Mouse (Mus musculus): ENCODE results near the gene Arf3. TPM values are rescaled to one million over a fixed set of nuclear protein-coding genes. Genes with fewer than 3 reads are reported as not detected.
"Not testable (repeated sequence)": the region's sequence is repeated elsewhere in the genome, so short reads cannot be mapped to it uniquely, and the experiment has no call there.

Gene Arf3
- polyA plus RNA-seq, 1 experiment from 2014 or later: 37.1 TPM

DNA sequence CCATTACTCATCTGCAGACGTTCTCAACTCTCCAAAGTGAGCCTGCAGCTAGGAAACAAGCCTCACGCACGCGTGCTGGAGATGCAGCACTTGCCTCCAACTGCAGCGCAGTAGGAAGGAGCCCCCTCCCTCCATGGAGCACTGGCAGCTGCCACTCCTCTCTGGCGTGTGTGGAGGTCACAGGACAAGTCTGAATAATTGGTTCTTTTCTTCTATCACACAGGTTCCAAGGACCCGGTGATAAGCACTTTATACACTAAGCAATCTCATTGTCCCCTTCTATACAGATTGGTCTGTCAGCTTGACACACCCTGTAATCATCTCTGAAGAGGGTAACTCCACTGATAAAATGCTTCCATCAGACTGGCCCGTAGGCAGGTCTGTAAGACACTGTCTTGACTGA is 10.0 kb downstream of the Arf3 start:
- Histone ChIP-seq H3K9me3 (ENCODE audit: control insufficient read depth, low read length) (no peaks in the 10 kb centered on the region), H3K27me3 (replicated peaks; ENCODE audit: control insufficient read depth, insufficient read depth, low read length) (no peaks in the 10 kb centered on the region), H3K4me1 (replicated peaks; ENCODE audit: control insufficient read depth, insufficient read depth, low read length) (no peaks in the 10 kb centered on the region; the same call in 1 of the 2 replicates), H3K27ac (ENCODE audit: low read depth) (no peak overlapping the region), H3K9ac (ENCODE audit: low read length) (no peak overlapping the region), H3K4me3 (ENCODE audit: low read depth, low read length) (no peak overlapping the region), H3K4me2 (ENCODE audit: low read length) (no peak overlapping the region), H3K36me3 (ENCODE audit: control insufficient read depth, insufficient read depth, low read length) (peaks cover 7% of the 10 kb centered on the region; the same call in 1 of the 2 replicates)
- ATAC-seq (replicated peaks; ENCODE audit: low FRiP score, low TSS enrichment, low read depth) (0 out of 2 replicates have a peak, but pooled peaks have one; percentile 36), DNase-seq (ENCODE audit: low spot score) (no peak)
- 62% methylated on average over 8 of the region's 8 CpGs for WGBS

DNA sequence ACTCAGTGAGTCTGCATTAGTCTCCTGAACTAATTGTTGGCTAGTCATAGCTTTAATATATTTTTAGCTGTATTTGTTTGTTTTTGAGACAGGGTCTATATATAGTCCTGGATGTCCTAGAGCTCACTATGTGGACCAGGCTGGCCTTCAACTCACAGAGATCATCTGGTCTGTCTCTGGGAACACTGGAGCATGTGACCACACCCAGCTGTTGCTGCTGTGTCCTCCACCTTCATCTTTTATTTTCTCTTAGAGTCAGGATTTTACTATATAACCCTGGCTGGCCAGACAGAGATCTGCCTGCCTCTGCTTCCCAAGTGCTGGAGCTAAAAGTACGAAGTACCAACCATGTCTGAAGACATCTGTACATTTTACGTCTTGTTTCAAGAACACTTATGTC is 13.9 kb downstream of the Arf3 start:
- H3K9ac ChIP-seq (ENCODE audit: low read length): no peak overlapping the region
- no peak for DNase-seq (ENCODE audit: low spot score)
- H3K27ac ChIP-seq (ENCODE audit: low read depth): no peak overlapping the region
- no peak overlapping the region for H3K4me3 ChIP-seq (ENCODE audit: low read depth, low read length)
- no peaks in the 10 kb centered on the region for H3K9me3 ChIP-seq (ENCODE audit: control insufficient read depth, low read length)
- ATAC-seq (replicated peaks; ENCODE audit: low FRiP score, low TSS enrichment, low read depth): no peak
- 92% methylated on average over 2 of the region's 2 CpGs for WGBS
- H3K4me1 ChIP-seq (replicated peaks; ENCODE audit: control insufficient read depth, insufficient read depth, low read length): no peaks in the 10 kb centered on the region; the same call in 1 of the 2 replicates
- H3K4me2 ChIP-seq (ENCODE audit: low read length): no peak overlapping the region
- no peaks in the 10 kb centered on the region for H3K27me3 ChIP-seq (replicated peaks; ENCODE audit: control insufficient read depth, insufficient read depth, low read length)
- H3K36me3 ChIP-seq (ENCODE audit: control insufficient read depth, insufficient read depth, low read length): no peaks in the 10 kb centered on the region

DNA sequence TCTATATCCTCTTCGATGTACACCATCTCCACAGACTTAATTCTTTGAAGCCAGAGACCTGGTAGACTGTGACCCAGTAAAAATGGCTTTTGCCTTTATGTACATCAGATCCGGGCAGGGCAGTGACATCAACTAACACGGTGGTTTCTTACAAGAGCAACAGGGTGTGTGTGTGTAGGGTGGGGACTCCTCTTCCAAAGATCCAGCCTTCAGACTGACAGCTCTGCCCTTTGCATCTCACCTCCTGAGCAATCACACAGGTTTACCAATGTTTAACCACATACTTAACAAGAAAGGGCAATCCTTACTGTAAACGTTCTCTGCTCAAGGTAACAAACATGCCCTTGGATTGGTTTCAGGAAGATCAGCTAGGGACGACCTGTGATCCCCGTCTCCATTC is 15.7 kb downstream of the Arf3 start:
- H3K27ac ChIP-seq (ENCODE audit: low read depth): no peak overlapping the region
- H3K36me3 ChIP-seq (ENCODE audit: control insufficient read depth, insufficient read depth, low read length): peaks cover 4% of the 10 kb centered on the region; the same call in 1 of the 2 replicates
- 71% methylated on average over 6 of the region's 6 CpGs for WGBS
- no peak overlapping the region for H3K9ac ChIP-seq (ENCODE audit: low read length)
- H3K4me2 ChIP-seq (ENCODE audit: low read length): no peak overlapping the region
- no peaks in the 10 kb centered on the region; the same call in 1 of the 2 replicates for H3K4me1 ChIP-seq (replicated peaks; ENCODE audit: control insufficient read depth, insufficient read depth, low read length)
- ATAC-seq (replicated peaks; ENCODE audit: low FRiP score, low TSS enrichment, low read depth) (no peak), DNase-seq (ENCODE audit: low spot score) (no peak)
- no peak overlapping the region for H3K4me3 ChIP-seq (ENCODE audit: low read depth, low read length)
- no peaks in the 10 kb centered on the region for H3K27me3 ChIP-seq (replicated peaks; ENCODE audit: control insufficient read depth, insufficient read depth, low read length)
- H3K9me3 ChIP-seq (ENCODE audit: control insufficient read depth, low read length): no peaks in the 10 kb centered on the region

DNA sequence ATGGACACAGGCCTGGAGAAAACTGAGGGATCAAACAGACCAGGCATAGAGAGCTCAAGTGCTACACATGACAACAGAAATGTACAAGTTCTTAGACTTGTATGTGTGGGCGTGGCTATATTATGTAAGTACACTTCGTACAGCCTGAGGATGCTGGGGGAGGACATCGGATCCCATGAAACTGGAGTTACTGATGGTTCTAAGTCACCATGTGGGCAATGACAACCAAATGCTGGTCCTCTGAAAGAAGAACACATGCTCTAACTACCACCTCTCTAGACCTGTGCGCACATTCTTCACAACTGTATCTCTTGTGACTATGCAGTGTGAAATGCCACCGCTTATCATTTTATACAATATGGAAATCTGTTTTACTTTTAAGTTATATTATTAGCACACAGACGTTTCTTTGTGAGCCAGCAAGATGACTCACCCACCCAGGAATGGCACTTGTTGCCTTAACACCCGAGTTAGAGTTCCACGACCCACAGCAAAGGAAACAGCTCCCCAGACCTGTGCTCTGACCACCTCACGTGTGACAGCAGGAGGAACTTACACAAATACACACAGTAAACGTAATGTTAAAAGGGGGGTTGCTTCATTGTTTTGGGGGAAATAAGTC is 16.6 kb downstream of the Arf3 start:
- DNase-seq (ENCODE audit: low spot score): no peak
- Histone ChIP-seq H3K9me3 (ENCODE audit: control insufficient read depth, low read length) (no peaks in the 10 kb centered on the region), H3K4me1 (replicated peaks; ENCODE audit: control insufficient read depth, insufficient read depth, low read length) (no peaks in the 10 kb centered on the region; the same call in 1 of the 2 replicates), H3K27ac (ENCODE audit: low read depth) (no peak overlapping the region), H3K4me3 (ENCODE audit: low read depth, low read length) (no peak overlapping the region), H3K4me2 (ENCODE audit: low read length) (no peak overlapping the region), H3K27me3 (replicated peaks; ENCODE audit: control insufficient read depth, insufficient read depth, low read length) (no peaks in the 10 kb centered on the region), H3K36me3 (ENCODE audit: control insufficient read depth, insufficient read depth, low read length) (peaks cover 12% of the 10 kb centered on the region), H3K9ac (ENCODE audit: low read length) (no peak overlapping the region)
- 78% methylated on average over 10 of the region's 10 CpGs for WGBS
- no peak for ATAC-seq (replicated peaks; ENCODE audit: low FRiP score, low TSS enrichment, low read depth)

DNA sequence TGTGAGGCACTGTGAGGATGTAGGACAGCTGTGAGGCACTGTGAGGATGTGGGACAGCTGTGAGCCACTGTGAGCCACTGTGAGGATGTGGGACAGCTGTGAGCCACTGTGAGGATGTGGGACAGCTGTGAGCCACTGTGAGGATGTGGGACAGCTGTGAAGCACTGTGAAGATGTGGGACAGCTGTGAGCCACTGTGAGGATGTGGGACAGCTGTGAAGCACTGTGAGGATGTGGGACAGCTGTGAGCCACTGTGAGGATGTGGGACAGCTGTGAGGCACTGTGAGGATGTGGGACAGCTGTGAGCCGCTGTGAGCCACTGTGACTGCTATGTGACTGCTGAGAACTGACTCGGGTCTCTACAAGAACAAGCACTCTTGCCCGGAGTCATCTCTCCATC is 19.2 kb downstream of the Arf3 start:
- H3K36me3 ChIP-seq (ENCODE audit: control insufficient read depth, insufficient read depth, low read length): peaks cover 37% of the 10 kb centered on the region
- not testable (repeated sequence) for H3K4me2 ChIP-seq (ENCODE audit: low read length); H3K4me3 ChIP-seq (ENCODE audit: low read depth, low read length); H3K27ac ChIP-seq (ENCODE audit: low read depth); H3K4me1 ChIP-seq (replicated peaks; ENCODE audit: control insufficient read depth, insufficient read depth, low read length); H3K27me3 ChIP-seq (replicated peaks; ENCODE audit: control insufficient read depth, insufficient read depth, low read length); ATAC-seq (replicated peaks; ENCODE audit: low FRiP score, low TSS enrichment, low read depth); DNase-seq (ENCODE audit: low spot score); H3K9ac ChIP-seq (ENCODE audit: low read length); H3K9me3 ChIP-seq (ENCODE audit: control insufficient read depth, low read length)
- WGBS: 84% methylated on average over 3 of the region's 3 CpGs

DNA sequence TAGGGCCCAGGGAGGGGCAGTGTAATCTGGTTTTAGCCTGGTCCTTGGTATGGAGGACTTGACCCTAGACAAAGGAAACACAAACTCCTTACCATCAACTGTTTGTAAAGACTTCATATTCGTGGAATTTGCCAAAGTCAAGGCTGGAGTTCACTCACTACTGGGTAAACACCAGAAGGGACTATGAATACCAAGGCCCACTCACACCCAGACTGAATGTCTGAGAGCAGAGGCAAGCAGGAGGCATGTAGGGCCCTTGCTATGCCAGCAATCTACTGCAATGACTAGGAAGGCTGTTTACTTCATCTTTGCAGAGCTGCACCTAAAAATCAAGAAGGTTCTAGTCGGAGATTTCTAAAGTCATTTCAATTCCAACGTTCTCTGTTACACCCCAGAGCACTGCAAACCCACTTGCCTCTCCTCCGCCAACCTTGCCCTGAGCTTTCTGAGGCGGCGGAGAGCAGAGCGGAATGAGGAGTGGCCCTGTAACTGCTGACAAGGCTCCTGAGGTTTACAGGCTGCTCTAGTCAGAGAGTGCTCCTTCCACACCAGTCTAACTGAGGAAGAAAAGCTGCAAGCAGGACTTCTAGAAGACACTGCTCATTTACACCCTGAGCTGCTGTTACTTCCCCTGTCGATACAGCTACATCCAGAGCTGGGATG is 20.1 kb downstream of the Arf3 start:
- Histone ChIP-seq H3K9ac (ENCODE audit: low read length) (no peak overlapping the region), H3K4me1 (replicated peaks; ENCODE audit: control insufficient read depth, insufficient read depth, low read length) (no peaks in the 10 kb centered on the region), H3K36me3 (ENCODE audit: control insufficient read depth, insufficient read depth, low read length) (peaks cover 42% of the 10 kb centered on the region), H3K4me3 (ENCODE audit: low read depth, low read length) (no peak overlapping the region), H3K27me3 (replicated peaks; ENCODE audit: control insufficient read depth, insufficient read depth, low read length) (no peaks in the 10 kb centered on the region), H3K9me3 (ENCODE audit: control insufficient read depth, low read length) (no peaks in the 10 kb centered on the region), H3K4me2 (ENCODE audit: low read length) (no peak overlapping the region), H3K27ac (ENCODE audit: low read depth) (no peak overlapping the region)
- no peak for ATAC-seq (replicated peaks; ENCODE audit: low FRiP score, low TSS enrichment, low read depth)
- no peak for DNase-seq (ENCODE audit: low spot score)
- WGBS: 80% methylated on average over 8 of the region's 8 CpGs

DNA sequence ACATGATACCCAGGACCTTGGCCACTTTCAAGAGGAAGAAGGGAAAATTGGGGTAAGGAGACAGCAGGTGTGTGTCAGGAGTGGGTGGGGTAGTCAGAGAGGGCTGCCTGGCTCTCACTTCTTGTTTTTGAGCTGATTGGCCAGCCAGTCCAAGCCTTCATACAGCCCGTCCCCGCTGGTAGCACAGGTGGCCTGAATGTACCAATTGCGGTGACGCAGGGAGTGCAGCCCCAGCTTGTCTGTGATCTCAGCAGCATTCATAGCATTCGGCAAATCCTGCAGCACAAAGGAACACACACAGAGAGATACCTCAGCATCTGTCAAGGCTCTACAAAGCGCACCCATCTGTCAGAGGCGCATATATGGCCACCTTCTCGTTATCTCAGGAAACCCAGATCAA is 22.8 kb downstream of the Arf3 start:
- Histone ChIP-seq H3K4me1 (replicated peaks; ENCODE audit: control insufficient read depth, insufficient read depth, low read length) (no peaks in the 10 kb centered on the region), H3K27ac (ENCODE audit: low read depth) (no peak overlapping the region), H3K36me3 (ENCODE audit: control insufficient read depth, insufficient read depth, low read length) (peaks cover 63% of the 10 kb centered on the region), H3K27me3 (replicated peaks; ENCODE audit: control insufficient read depth, insufficient read depth, low read length) (no peaks in the 10 kb centered on the region), H3K4me2 (ENCODE audit: low read length) (no peak overlapping the region), H3K4me3 (ENCODE audit: low read depth, low read length) (no peak overlapping the region), H3K9me3 (ENCODE audit: control insufficient read depth, low read length) (no peaks in the 10 kb centered on the region), H3K9ac (ENCODE audit: low read length) (no peak overlapping the region)
- ATAC-seq (replicated peaks; ENCODE audit: low FRiP score, low TSS enrichment, low read depth) (no peak), DNase-seq (ENCODE audit: low spot score) (no peak)
- WGBS: 84% methylated on average over 8 of the region's 8 CpGs

DNA sequence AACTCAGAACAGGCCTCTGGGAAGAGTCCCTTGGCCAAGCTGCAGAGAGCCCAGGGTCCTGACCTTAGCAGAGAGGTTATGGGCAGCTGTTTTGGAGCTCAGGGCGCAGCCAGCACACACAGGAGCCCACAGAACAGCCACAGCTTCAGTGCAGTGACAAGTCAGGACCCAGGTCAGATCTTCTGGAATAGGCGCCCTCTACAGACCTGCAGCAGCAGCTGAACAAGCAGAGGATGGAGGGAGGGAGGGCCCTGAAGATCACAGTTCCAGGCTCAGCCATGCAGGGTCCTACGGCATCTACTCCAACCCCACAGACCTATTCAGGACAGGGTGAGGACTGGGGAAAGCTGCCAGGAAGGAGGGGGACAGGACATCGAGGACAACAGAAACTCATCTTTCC is 24.2 kb downstream of the Arf3 start:
- Histone ChIP-seq H3K27ac (ENCODE audit: low read depth) (no peak overlapping the region), H3K4me2 (ENCODE audit: low read length) (no peak overlapping the region), H3K4me3 (ENCODE audit: low read depth, low read length) (no peak overlapping the region), H3K4me1 (replicated peaks; ENCODE audit: control insufficient read depth, insufficient read depth, low read length) (0 out of 2 replicates have a peak, but pooled peaks cover 4% of the 10 kb centered on the region), H3K27me3 (replicated peaks; ENCODE audit: control insufficient read depth, insufficient read depth, low read length) (no peaks in the 10 kb centered on the region), H3K36me3 (ENCODE audit: control insufficient read depth, insufficient read depth, low read length) (peaks cover 63% of the 10 kb centered on the region), H3K9me3 (ENCODE audit: control insufficient read depth, low read length) (no peaks in the 10 kb centered on the region), H3K9ac (ENCODE audit: low read length) (no peak overlapping the region)
- DNase-seq (ENCODE audit: low spot score) (no peak), ATAC-seq (replicated peaks; ENCODE audit: low FRiP score, low TSS enrichment, low read depth) (no peak)
- WGBS: 60% methylated on average over 4 of the region's 4 CpGs

DNA sequence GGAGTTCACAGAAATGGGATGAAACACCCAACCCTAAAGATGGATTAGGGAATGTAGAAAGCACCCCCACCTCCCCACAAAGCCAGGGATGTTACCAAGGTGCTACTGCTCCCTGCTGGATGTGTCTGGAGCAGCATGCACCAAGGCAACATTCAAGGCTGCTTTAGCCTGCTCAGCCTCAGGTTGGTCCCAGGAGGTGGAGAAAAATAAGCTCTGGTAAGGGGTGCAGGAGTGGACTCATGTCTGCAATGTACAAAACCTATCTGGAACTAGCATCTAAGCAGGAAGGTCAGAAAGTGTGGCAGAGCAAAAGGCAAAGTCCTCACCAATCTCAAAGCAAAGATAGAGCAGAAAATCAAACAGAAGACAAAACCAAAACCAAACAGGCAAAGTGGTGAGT is 25.1 kb downstream of the Arf3 start:
- Histone ChIP-seq H3K27ac (ENCODE audit: low read depth) (no peak overlapping the region), H3K9ac (ENCODE audit: low read length) (no peak overlapping the region), H3K27me3 (replicated peaks; ENCODE audit: control insufficient read depth, insufficient read depth, low read length) (no peaks in the 10 kb centered on the region), H3K9me3 (ENCODE audit: control insufficient read depth, low read length) (no peaks in the 10 kb centered on the region), H3K4me2 (ENCODE audit: low read length) (no peak overlapping the region), H3K4me1 (replicated peaks; ENCODE audit: control insufficient read depth, insufficient read depth, low read length) (0 out of 2 replicates have a peak, but pooled peaks cover 4% of the 10 kb centered on the region), H3K4me3 (ENCODE audit: low read depth, low read length) (no peak overlapping the region), H3K36me3 (ENCODE audit: control insufficient read depth, insufficient read depth, low read length) (peaks cover 63% of the 10 kb centered on the region)
- DNase-seq (ENCODE audit: low spot score) (no peak), ATAC-seq (replicated peaks; ENCODE audit: low FRiP score, low TSS enrichment, low read depth) (no peak)

All from intestine, embryonic 14.5 days (tissue).